Mouse (Mus musculus) ES-E14 (cell line): ENCODE measurements around the gene Pla1a.

Experiments used
- CHD2 ChIP-seq: IDR thresholded peaks from 2 replicates; pipeline ENCODE4 v1.6.1; 2014; ENCODE audit warnings: mild to moderate bottlenecking, low read depth, low read length, inconsistent platforms
- HCFC1 ChIP-seq: IDR thresholded peaks from 2 replicates; pipeline ENCODE4 v1.6.1; 2012; ENCODE audit warnings: low read length, inconsistent platforms, borderline replicate concordance; ENCODE audit not compliant: insufficient read depth
- MAFK ChIP-seq: IDR thresholded peaks from 2 replicates; pipeline ENCODE4 v1.6.1; 2014; ENCODE audit warnings: mild to moderate bottlenecking, low read depth, low read length, inconsistent platforms; ENCODE audit not compliant: insufficient read depth
- ZC3H11A ChIP-seq: IDR thresholded peaks from 2 replicates; pipeline ENCODE4 v1.6.1; 2012; ENCODE audit warnings: low read depth, mild to moderate bottlenecking, inconsistent platforms, low read length, borderline replicate concordance
- ZNF384 ChIP-seq: IDR thresholded peaks from 2 replicates; pipeline ENCODE4 v1.6.1; 2012; ENCODE audit warnings: low read depth, low read length, inconsistent platforms

DNA sequence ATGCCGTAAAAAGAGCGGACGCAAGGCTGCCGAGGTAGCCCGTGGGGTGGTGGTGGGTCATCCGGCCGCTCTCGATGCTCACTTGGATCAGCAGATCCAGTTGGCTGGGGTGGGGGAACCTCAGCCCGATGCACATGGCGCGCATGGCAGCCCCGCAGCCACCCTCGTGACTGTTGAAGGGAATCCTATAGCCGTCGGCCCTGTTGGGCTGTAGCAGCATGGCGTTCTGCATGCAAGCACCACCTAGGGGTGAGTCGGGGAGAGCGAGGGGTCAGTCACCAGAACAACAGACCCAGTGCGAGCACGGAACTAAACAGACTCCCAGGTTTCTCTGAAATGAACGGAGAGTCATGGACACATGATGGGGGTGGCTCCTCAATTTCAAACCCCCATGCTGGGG lies 14.4 kb upstream of the Pla1a start:
- no peak for TF ChIP-seq MAFK
- TF ChIP-seq ZC3H11A = no peak
- no peak for TF ChIP-seq HCFC1
- no peak for TF ChIP-seq ZNF384
- TF ChIP-seq CHD2 = no peak
